Mouse (Mus musculus) midbrain, embryonic 10.5 days (tissue): ENCODE measurements around the gene Ccdc141. TPM values are rescaled to one million over a fixed set of nuclear protein-coding genes. Genes with fewer than 3 reads are reported as not detected.
A peak's percentile ranks its signal among the peaks of the same experiment; 100 is the strongest.

Experiments
- DNase-seq: peaks from one replicate; pipeline ENCODE4 v3.0.0-alpha.2; 2017; ENCODE audit warnings: low spot score
- H3K27ac ChIP-seq: fragments of 300-500 bp; sonication (generic); replicated peaks from 2 replicates; pipeline ENCODE4 v1.5.1; 2016; ENCODE audit warnings: mild to moderate bottlenecking
- H3K27me3 ChIP-seq: fragments of 300-500 bp; sonication (generic); 2 replicates; pipeline ENCODE4 v1.6.1; 2016; ENCODE audit warnings: low read depth, mild to moderate bottlenecking; ENCODE audit not compliant: poor library complexity, severe bottlenecking
- H3K36me3 ChIP-seq: fragments of 300-500 bp; sonication (generic); 2 replicates; pipeline ENCODE4 v1.6.1; 2016; ENCODE audit warnings: mild to moderate bottlenecking, moderate library complexity
- H3K4me1 ChIP-seq: fragments of 300-500 bp; sonication (generic); 2 replicates; pipeline ENCODE4 v1.6.1; 2016
- H3K4me3 ChIP-seq: fragments of 300-500 bp; sonication (generic); 2 replicates; pipeline ENCODE4 v1.5.1; 2016; ENCODE audit warnings: mild to moderate bottlenecking, moderate library complexity
- H3K9me3 ChIP-seq: fragments of 300-500 bp; sonication (generic); replicated peaks from 2 replicates; pipeline ENCODE4 v1.6.1; 2016; ENCODE audit warnings: mild to moderate bottlenecking
- WGBS: fragments of 180-500 bp; shearing (Covaris S2); methylation state at CpG from one replicate; pipeline ENCODE4 v1.1.7; 2016; 5-methylcytosine and 5-hydroxymethylcytosine counted together
- polyA plus RNA-seq: library from polyadenylated mRNA; unstranded; fragments of >200 nt; fragmentation: Nextera tagmentation; extraction: Ambion mirVana; gene quantifications from 2 replicates; pipeline ENCODE4 v1.2.1, GENCODE M21; 2016

The Ccdc141 gene
- polyA plus RNA-seq, 1 experiment from 2014 or later = 4.3 TPM

DNA sequence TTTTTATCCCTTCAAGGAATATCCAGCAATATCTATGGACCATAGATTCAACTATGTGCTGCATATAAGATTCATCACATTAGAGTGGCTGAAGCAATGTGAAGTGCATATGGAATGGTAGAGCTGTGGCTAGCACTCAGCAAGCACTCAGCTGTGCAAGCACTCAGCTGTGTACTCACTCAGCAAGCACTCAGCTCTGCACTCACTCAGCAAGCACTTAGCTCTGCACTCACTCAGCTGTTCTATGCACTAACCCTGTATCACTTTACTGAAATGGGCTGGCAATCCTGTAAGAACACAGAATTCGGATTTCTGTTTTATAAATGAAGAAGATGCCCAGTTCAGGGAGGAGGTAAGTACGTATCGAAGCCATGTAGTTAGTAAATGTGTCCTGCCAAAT is 89.8 kb downstream of the Ccdc141 start:
- no peak overlapping the region for H3K27ac ChIP-seq
- no peaks in the 10 kb centered on the region for H3K36me3 ChIP-seq
- H3K4me1 ChIP-seq = 0 out of 2 replicates have a peak, but pooled peaks cover 1% of the 10 kb centered on the region
- WGBS = 93% methylated on average over 3 of the region's 3 CpGs
- no peaks in the 10 kb centered on the region for H3K27me3 ChIP-seq
- no peak overlapping the region for H3K4me3 ChIP-seq
- H3K9me3 ChIP-seq = no peaks in the 10 kb centered on the region
- DNase-seq = no peak

DNA sequence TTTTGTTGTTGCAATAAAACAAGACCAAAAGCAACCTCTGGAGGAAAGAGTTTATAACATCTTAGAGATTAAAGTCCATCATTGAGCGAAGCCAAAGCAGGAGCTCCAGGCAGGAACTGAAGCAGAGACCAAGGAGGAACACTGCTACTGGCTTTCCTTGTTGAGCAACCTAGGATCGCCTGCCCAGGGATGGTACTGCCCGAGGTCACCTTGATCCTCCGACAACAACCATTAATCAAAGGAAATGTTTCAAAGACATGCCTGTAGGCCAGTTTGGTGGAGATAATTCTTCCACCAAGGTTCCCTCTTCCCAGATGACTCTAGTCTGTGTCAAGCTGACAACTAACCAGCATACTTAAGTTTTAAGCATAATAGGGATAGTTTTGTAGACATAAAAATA is 91.7 kb downstream of the Ccdc141 start:
- Histone ChIP-seq H3K27ac (no peak overlapping the region), H3K9me3 (no peaks in the 10 kb centered on the region), H3K27me3 (no peaks in the 10 kb centered on the region), H3K4me3 (no peak overlapping the region), H3K36me3 (no peaks in the 10 kb centered on the region), H3K4me1 (peaks cover 10% of the 10 kb centered on the region)
- 93% methylated on average over 4 of the region's 4 CpGs for WGBS
- DNase-seq = no peak

DNA sequence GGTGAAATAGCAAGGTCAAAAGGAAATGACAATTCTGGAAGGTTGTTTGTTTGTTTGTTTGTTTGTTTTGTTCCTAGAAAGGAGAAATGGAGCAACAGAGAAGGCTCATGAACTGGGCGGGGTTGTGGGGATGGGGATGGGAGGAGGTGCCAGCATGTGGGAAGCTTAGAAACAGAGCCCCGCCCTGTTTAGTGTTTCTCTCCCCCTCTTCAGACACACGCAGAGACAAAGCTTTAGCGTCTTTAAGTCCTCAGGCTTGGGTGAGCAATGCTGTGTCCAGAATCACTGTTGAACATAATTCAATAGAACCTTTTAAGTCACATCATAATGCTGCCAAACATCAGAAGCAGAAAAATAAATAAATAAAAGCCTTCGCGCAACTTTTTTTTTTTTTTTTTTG is 96.1 kb downstream of the Ccdc141 start:
- Histone ChIP-seq H3K4me1 (peaks cover 18% of the 10 kb centered on the region), H3K9me3 (no peaks in the 10 kb centered on the region), H3K27ac (no peak overlapping the region), H3K4me3 (no peak overlapping the region), H3K27me3 (no peaks in the 10 kb centered on the region), H3K36me3 (no peaks in the 10 kb centered on the region)
- DNase-seq = no peak
- 38% methylated on average over 6 of the region's 6 CpGs for WGBS

DNA sequence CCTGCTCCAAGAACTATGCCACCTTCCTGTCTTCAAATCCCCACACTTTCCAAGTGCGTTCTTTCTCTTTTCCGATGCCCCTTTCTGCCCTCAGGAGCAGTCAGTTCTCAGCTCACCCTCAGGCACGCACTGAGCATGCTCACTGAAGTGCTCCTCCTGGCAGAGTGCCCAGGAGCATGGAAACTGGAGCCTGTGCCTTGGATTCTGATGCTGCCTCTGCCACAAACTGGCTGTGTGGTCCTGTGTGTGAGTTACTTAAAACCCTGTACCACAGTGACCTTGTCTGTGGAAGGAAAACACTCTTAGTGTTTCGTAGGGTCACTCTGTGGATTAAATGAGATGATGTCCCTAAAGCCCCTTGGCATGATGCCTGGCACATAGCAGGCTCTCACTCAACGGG is 96.5 kb downstream of the Ccdc141 start:
- Histone ChIP-seq H3K4me3 (no peak overlapping the region), H3K4me1 (peaks cover 18% of the 10 kb centered on the region), H3K27ac (peak overlapping the region; percentile 57; the same call in 1 of the 2 replicates), H3K36me3 (no peaks in the 10 kb centered on the region), H3K27me3 (no peaks in the 10 kb centered on the region), H3K9me3 (no peaks in the 10 kb centered on the region)
- DNase-seq = no peak
- 81% methylated on average over 5 of the region's 5 CpGs for WGBS

DNA sequence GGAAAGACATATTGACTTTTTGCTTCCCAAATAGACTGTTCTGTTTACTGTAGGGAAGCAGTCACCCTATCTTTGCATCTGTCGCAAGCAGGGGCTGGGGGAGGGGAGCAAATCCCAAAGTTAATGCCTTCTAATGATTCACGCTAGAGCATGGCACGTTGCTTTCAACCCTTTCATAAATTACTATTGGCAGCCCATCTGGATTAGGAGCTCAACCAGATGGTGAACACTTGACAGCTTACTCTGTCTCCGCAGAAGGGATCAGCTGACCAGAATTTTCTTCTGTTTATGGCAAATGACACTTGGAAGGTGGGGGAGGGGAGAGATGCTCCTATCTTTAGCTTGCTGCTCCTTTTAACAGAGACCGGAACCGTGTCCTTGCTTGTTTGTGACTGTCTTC is 105.1 kb downstream of the Ccdc141 start:
- peak overlapping the region; percentile 4; the same call in 1 of the 2 replicates for H3K27ac ChIP-seq
- WGBS = 22% methylated on average over 6 of the region's 6 CpGs
- peaks cover 22% of the 10 kb centered on the region for H3K4me1 ChIP-seq
- no peaks in the 10 kb centered on the region for H3K36me3 ChIP-seq
- H3K27me3 ChIP-seq = no peaks in the 10 kb centered on the region
- H3K4me3 ChIP-seq = no peak overlapping the region
- no peaks in the 10 kb centered on the region for H3K9me3 ChIP-seq
- DNase-seq = peak; percentile 39

DNA sequence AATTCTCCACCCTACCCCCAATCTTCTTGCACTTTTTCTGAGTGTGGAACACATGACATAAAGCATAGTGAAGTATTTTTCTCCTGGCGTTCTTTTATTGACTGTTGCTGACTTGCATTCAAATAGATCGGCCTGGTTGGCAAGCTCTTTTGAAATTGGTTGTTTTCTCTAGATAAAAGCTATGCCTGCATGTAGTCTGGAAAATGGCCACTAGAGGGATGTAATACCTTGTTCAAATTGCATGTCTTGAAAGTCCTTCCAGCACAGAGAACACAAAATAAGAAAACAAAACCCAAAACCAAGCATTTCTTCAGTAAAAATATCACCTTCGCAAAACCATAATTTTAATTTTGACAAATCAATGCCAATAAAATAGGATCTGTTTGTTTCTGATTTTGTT is 108.6 kb downstream of the Ccdc141 start:
- peaks cover 45% of the 10 kb centered on the region for H3K4me1 ChIP-seq
- no peaks in the 10 kb centered on the region for H3K27me3 ChIP-seq
- no peak overlapping the region for H3K4me3 ChIP-seq
- H3K36me3 ChIP-seq = no peaks in the 10 kb centered on the region
- H3K9me3 ChIP-seq = no peaks in the 10 kb centered on the region
- no peak for DNase-seq
- H3K27ac ChIP-seq = no peak overlapping the region
- 50% methylated on average over 3 of the region's 3 CpGs for WGBS

DNA sequence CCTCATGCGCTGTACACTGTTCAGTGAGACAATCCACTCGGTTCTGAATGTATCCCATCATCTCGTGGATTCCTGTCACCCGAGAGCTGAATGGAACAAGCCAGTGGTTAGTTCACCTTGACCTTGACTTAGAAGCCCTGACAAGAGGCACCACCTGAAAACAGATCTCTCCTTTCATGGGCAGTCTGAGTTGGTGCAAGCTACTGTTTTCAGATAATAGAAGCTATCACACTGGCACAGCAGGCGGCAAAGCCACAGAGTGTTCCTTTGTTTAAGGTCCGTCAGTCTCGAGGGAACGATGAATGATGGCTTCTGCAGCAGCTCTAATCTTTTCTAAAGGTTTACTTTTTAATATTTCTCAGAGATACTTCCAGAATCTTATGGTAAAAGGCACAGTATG is 110.8 kb downstream of the Ccdc141 start:
- WGBS = 33% methylated on average over 8 of the region's 8 CpGs

DNA sequence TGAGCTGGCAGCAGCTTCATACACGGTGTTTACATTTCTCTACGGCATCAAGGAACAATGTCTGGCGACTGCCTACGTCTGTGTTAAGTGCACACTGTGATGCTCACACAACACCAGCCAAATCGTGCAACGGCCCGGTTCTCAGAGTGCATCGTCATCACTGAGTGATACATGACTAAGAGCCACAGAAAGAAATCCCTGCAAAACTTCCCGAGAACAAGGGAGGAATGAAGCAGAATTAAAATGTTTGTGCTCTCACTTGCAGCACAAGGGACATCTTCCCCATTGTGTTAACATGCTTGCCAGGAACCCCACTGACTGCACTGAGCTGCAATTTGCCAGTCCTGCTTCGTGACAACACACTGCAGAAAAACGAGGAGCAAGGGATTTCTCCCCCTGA is 114.1 kb downstream of the Ccdc141 start:
- Histone ChIP-seq H3K9me3 (no peaks in the 10 kb centered on the region), H3K27me3 (no peaks in the 10 kb centered on the region), H3K27ac (0 out of 2 replicates have a peak overlapping the region, but pooled peaks have one; percentile 33), H3K4me3 (no peak overlapping the region; the same call in 1 of the 2 replicates), H3K4me1 (peaks cover 35% of the 10 kb centered on the region), H3K36me3 (no peaks in the 10 kb centered on the region)
- no peak for DNase-seq
- 36% methylated on average over 11 of the region's 11 CpGs for WGBS

More for the DNA sequence above, 110.8 kb downstream of the Ccdc141 start:
- Histone ChIP-seq H3K9me3 (no peaks in the 10 kb centered on the region), H3K27ac (no peak overlapping the region), H3K4me1 (peaks cover 42% of the 10 kb centered on the region), H3K4me3 (no peak overlapping the region), H3K36me3 (no peaks in the 10 kb centered on the region), H3K27me3 (no peaks in the 10 kb centered on the region)
- DNase-seq = no peak

DNA sequence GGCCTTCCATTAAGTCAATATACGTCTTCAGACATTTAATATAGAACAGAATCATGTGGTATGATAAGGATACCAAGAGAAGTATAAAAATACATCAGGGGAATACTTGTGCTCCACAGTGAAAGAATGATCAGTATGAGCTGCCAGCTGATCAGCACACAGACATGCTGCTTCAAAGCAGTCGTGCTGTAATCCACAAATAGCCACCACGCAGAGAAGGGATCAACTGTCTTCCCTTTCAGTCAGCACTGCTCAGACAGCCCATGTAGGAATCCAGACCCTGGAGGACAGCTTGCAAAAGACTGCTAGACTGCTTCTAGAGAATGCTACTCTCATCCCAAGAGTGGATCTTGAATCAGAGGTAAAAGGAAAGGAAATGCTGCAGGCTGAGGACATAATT is 127.5 kb downstream of the Ccdc141 start:
- Histone ChIP-seq H3K27me3 (no peaks in the 10 kb centered on the region), H3K9me3 (no peaks in the 10 kb centered on the region), H3K27ac (no peak overlapping the region), H3K4me3 (no peak overlapping the region), H3K4me1 (no peaks in the 10 kb centered on the region), H3K36me3 (no peaks in the 10 kb centered on the region)
- DNase-seq = no peak
- 74% methylated on average over 3 of the region's 3 CpGs for WGBS

DNA sequence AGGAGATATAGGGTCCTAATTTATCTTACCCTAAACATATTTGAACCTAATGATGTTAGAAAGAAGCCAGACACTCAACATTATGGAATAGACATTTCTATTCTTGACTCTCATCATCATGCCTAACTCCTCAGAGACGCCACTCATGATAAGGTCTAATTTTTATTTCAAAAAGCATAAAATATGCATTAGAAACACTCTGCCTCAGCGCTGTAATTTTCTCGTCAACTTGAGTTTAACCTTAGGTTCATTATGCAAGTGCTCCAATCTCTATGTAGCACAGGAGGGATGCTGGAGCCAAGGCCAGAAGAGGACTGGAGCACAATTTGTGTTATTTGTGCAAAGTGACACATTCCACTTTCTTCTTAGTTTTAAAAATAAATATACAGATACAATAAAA is 130.8 kb downstream of the Ccdc141 start:
- Histone ChIP-seq H3K4me3 (no peak overlapping the region), H3K4me1 (no peaks in the 10 kb centered on the region), H3K9me3 (no peaks in the 10 kb centered on the region), H3K27me3 (no peaks in the 10 kb centered on the region), H3K36me3 (no peaks in the 10 kb centered on the region), H3K27ac (no peak overlapping the region)
- DNase-seq = no peak
- 90% methylated on average over 3 of the region's 3 CpGs for WGBS

DNA sequence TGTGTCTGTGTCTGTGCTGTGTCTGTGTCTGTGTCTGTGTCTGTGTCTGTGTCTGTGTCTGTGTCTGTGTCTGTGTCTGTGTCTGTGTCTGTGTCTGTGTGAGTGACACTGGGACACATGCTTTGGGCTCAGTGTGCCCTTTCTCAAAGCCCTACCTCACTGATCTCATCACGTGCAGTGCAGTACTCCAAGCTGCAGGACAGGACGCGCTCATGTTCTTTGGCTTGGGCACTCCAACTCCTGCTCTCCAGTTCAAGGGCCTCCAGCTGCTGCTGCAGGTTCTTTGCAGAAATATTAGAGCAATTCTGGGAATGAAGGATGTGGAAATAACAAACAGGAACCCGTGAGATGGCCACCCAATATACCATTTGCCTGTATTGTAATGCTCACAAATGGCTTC is 131.2 kb downstream of the Ccdc141 start:
- no peaks in the 10 kb centered on the region for H3K27me3 ChIP-seq
- no peak overlapping the region for H3K27ac ChIP-seq
- DNase-seq = no peak
- 90% methylated on average over 4 of the region's 4 CpGs for WGBS
- no peaks in the 10 kb centered on the region for H3K36me3 ChIP-seq
- H3K4me3 ChIP-seq = no peak overlapping the region
- no peaks in the 10 kb centered on the region for H3K4me1 ChIP-seq
- no peaks in the 10 kb centered on the region for H3K9me3 ChIP-seq

DNA sequence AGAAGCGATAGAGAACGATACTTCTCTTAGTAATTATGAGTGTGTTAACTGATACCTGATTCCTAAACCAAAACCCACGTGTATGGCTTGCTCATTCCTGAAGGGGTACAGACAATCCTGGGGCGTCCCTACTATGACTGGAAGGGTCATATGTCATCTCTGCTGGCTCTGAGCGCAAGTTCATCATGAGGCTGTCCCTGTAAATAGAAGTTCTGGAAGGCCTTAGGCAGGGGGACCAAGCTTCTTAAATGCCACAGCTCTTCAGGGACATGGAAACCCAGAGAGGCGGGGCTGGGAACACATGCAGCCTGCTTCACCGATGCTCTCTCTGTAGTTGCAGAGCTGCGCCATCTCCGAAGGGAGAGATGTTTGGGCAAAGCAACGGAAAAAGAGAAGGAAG is 133.2 kb downstream of the Ccdc141 start:
- no peaks in the 10 kb centered on the region for H3K27me3 ChIP-seq
- no peaks in the 10 kb centered on the region for H3K4me1 ChIP-seq
- no peaks in the 10 kb centered on the region for H3K36me3 ChIP-seq
- WGBS = 91% methylated on average over 10 of the region's 10 CpGs
- H3K4me3 ChIP-seq = no peak overlapping the region
- H3K27ac ChIP-seq = no peak overlapping the region
- no peaks in the 10 kb centered on the region for H3K9me3 ChIP-seq
- DNase-seq = no peak

DNA sequence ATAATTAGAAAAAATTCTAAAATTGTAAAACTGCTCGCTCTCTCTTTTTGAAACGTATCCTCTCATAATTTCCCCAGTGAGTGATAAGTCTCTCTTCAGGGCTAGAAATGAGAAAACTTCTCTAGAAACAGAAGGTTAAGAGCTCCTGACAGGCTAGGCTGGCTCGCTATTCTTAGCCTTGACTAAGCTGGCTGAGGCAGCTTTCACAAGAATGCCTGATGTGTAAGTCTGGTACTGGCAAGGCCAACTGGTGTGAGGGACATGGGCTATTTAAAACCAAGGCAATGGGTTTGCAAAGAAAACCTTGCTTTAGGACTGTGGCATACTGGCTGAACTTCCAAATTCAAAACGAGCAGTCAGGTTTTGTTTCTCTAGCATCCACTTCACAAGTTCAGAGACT is 136.3 kb downstream of the Ccdc141 start:
- no peak for DNase-seq
- 92% methylated on average over 4 of the region's 4 CpGs for WGBS
- no peaks in the 10 kb centered on the region for H3K4me1 ChIP-seq
- H3K36me3 ChIP-seq = no peaks in the 10 kb centered on the region
- no peaks in the 10 kb centered on the region for H3K9me3 ChIP-seq
- no peak overlapping the region for H3K4me3 ChIP-seq
- H3K27me3 ChIP-seq = no peaks in the 10 kb centered on the region
- H3K27ac ChIP-seq = no peak overlapping the region
